Mouse (Mus musculus) yolk sac, embryonic 10.5 days (tissue): ENCODE measurements at regions not wholly inside any gene's neighbourhood (a gene's known extent, or its start where the extent isn't known, plus 50 kb on each side); places are given as distances from the start of the nearest gene placed in this dataset.

Experiments used
- DNase-seq: peaks from one replicate; pipeline ENCODE4 v3.0.0-alpha.2; 2017; ENCODE audit warnings: low spot score

- DNase-seq = no peak
Measured at GRCm38 (mm10) chr8:86359518-86359917, 221.0 kb downstream of the Abcc12 start.

- no peak for DNase-seq
Measured at GRCm38 (mm10) chr8:86353816-86354215, 226.7 kb downstream of the Abcc12 start.

- no peak for DNase-seq
Measured at GRCm38 (mm10) chr8:86351545-86352190, 228.8 kb downstream of the Abcc12 start.

- no peak for DNase-seq
Measured at GRCm38 (mm10) chr8:86350128-86350527, 230.4 kb downstream of the Abcc12 start.

GRCm38 (mm10) chr8:86342016-86342684, 238.3 kb downstream of the Abcc12 start:
- DNase-seq = no peak

- DNase-seq = no peak
Measured at GRCm38 (mm10) chr8:86338574-86339264, 241.8 kb downstream of the Abcc12 start.

- DNase-seq = no peak
Measured at GRCm38 (mm10) chr8:86331383-86331782, 249.1 kb downstream of the Abcc12 start.

GRCm38 (mm10) chr8:86328626-86329025, 251.9 kb downstream of the Abcc12 start:
- no peak for DNase-seq

- no peak for DNase-seq
Measured at GRCm38 (mm10) chr8:86327982-86328381, 252.5 kb downstream of the Abcc12 start.

- DNase-seq = no peak
Measured at GRCm38 (mm10) chr8:86325040-86325439, 255.4 kb downstream of the Abcc12 start.

GRCm38 (mm10) chr8:86324542-86324941, 255.9 kb downstream of the Abcc12 start:
- no peak for DNase-seq

GRCm38 (mm10) chr8:86323823-86324222, 256.7 kb downstream of the Abcc12 start:
- DNase-seq = no peak

GRCm38 (mm10) chr8:86322494-86322893, 258.0 kb downstream of the Abcc12 start:
- DNase-seq = no peak

- no peak for DNase-seq
Measured at GRCm38 (mm10) chr8:86320938-86321337, 259.5 kb downstream of the Abcc12 start.

- no peak for DNase-seq
Measured at GRCm38 (mm10) chr8:86318531-86318930, 262.0 kb downstream of the Abcc12 start.

- DNase-seq = no peak
Measured at GRCm38 (mm10) chr8:86316236-86316635, 264.2 kb downstream of the Abcc12 start.

- DNase-seq = no peak
Measured at GRCm38 (mm10) chr8:86309460-86309859, 271.0 kb downstream of the Abcc12 start.

- DNase-seq = no peak
Measured at GRCm38 (mm10) chr8:86307339-86307738, 273.1 kb downstream of the Abcc12 start.

- DNase-seq = no peak
Measured at GRCm38 (mm10) chr8:86301885-86302509, 278.5 kb downstream of the Abcc12 start.

GRCm38 (mm10) chr8:86288713-86289384, 291.6 kb downstream of the Abcc12 start:
- no peak for DNase-seq

- no peak for DNase-seq
Measured at GRCm38 (mm10) chr8:86282922-86283321, 297.6 kb downstream of the Abcc12 start.

GRCm38 (mm10) chr8:86280093-86280721, 300.3 kb downstream of the Abcc12 start:
- DNase-seq = no peak
